Mouse (Mus musculus) hindbrain, embryonic 15.5 days (tissue): ENCODE measurements around the gene Lysmd1. TPM values are rescaled to one million over a fixed set of nuclear protein-coding genes. Genes with fewer than 3 reads are reported as not detected.
A peak's percentile ranks its signal among the peaks of the same experiment; 100 is the strongest.

Experiments used
- ATAC-seq: fragments of 200-750 bp; cut with Nextera tagmentation; 2 replicates; pipeline ENCODE4 v1.8.0; 2017; ENCODE audit warnings: low read depth, moderate number of reproducible peaks, moderate TSS enrichment; ENCODE audit not compliant: low FRiP score
- H3K27ac ChIP-seq: fragments of 300-500 bp; sonication (generic); replicated peaks from 2 replicates; pipeline ENCODE4 v1.5.1; 2015; ENCODE audit warnings: mild to moderate bottlenecking, inconsistent platforms
- H3K27me3 ChIP-seq: fragments of 300-500 bp; sonication (generic); 2 replicates; pipeline ENCODE4 v1.6.1; 2015; ENCODE audit warnings: control low read depth, inconsistent platforms
- H3K36me3 ChIP-seq: fragments of 300-500 bp; sonication (generic); 2 replicates; pipeline ENCODE4 v1.6.1; 2015; ENCODE audit warnings: control low read depth, inconsistent platforms
- H3K4me1 ChIP-seq: fragments of 300-500 bp; sonication (generic); replicated peaks from 2 replicates; pipeline ENCODE4 v1.6.1; 2015; ENCODE audit warnings: control low read depth, inconsistent platforms
- H3K4me2 ChIP-seq: fragments of 300-500 bp; sonication (generic); 2 replicates; pipeline ENCODE4 v1.6.1; 2015; ENCODE audit warnings: moderate library complexity, mild to moderate bottlenecking, inconsistent platforms
- H3K4me3 ChIP-seq: fragments of 300-500 bp; sonication (generic); 2 replicates; pipeline ENCODE4 v1.5.1; 2015; ENCODE audit warnings: mild to moderate bottlenecking, inconsistent platforms
- H3K9ac ChIP-seq: fragments of 300-500 bp; sonication (generic); 2 replicates; pipeline ENCODE4 v1.6.1; 2015; ENCODE audit warnings: inconsistent platforms
- H3K9me3 ChIP-seq: fragments of 300-500 bp; sonication (generic); 2 replicates; pipeline ENCODE4 v1.6.1; 2016; ENCODE audit warnings: control low read depth, inconsistent platforms
- WGBS: fragments of 180-500 bp; shearing (Covaris S2); methylation state at CpG from one replicate; pipeline ENCODE4 v1.1.7; 2015; 5-methylcytosine and 5-hydroxymethylcytosine counted together
- polyA plus RNA-seq: library from polyadenylated mRNA; unstranded; fragments of >200 nt; fragmentation: Nextera tagmentation; extraction: Ambion mirVana; gene quantifications from 2 replicates; pipeline ENCODE4 v1.2.1, GENCODE M21; 2015

Lysmd1 gene
- polyA plus RNA-seq, 1 experiment from 2014 or later: 45.0 TPM

DNA sequence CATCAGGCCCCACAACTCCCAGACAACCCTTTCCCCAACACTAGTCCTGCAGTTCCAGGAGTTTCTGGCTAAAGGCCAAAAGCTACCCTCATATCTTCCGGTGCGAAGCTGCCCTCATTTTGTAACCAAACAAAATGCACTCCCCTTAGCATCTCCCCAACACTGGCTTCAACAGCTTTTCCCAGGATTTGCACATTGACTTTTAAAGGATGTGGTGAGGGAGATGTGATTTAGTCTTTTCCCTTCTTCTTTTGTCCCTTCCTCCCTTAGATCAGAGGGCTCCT, 28.4 kb downstream of the Lysmd1 start:
- H3K36me3 ChIP-seq: peaks cover 22% of the 10 kb centered on the region
- H3K9ac ChIP-seq: peak overlapping the region; percentile 80
- 13% methylated on average over 2 of the region's 2 CpGs for WGBS

GRCm38 (mm10) chr3:95163419-95164255, 29.7 kb downstream of the Lysmd1 start:
- H3K4me1 ChIP-seq: peaks cover 38% of the 10 kb centered on the region
- peak overlapping the region; percentile 80 for H3K27ac ChIP-seq
- no peak for ATAC-seq
- H3K4me2 ChIP-seq: peak overlapping the region; percentile 73
- 43% methylated on average over 11 of the region's 11 CpGs for WGBS
- peak overlapping the region; percentile 8; the same call in 1 of the 2 replicates for H3K9ac ChIP-seq
- H3K4me3 ChIP-seq: peak overlapping the region; percentile 76
- peaks cover 35% of the 10 kb centered on the region for H3K36me3 ChIP-seq
- no peaks in the 10 kb centered on the region for H3K9me3 ChIP-seq
- 0 out of 2 replicates have a peak, but pooled peaks cover 9% of the 10 kb centered on the region for H3K27me3 ChIP-seq

More for the DNA sequence above, 28.4 kb downstream of the Lysmd1 start:
- H3K9me3 ChIP-seq: no peaks in the 10 kb centered on the region
- ATAC-seq: no peak
- H3K4me2 ChIP-seq: peak overlapping the region; percentile 73
- 0 out of 2 replicates have a peak, but pooled peaks cover 7% of the 10 kb centered on the region for H3K27me3 ChIP-seq
- H3K4me1 ChIP-seq: peaks cover 38% of the 10 kb centered on the region
- H3K4me3 ChIP-seq: peak overlapping the region; percentile 76
- peak overlapping the region; percentile 80 for H3K27ac ChIP-seq

DNA sequence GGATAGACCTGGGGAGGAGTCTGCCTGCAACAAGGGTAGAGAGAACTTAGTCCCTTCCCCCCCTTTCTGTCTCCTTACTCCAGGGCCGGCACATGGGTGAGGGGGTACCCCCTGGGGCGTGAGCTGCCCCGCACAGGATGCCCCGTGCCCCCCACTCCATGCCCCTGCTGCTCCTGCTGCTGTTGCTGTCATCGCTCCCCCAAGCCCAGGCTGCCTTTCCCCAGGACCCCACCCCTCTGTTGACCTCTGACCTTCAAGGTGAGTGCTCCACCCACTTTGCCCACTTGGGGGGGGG, 30.3 kb downstream of the Lysmd1 start:
- Histone ChIP-seq H3K4me2 (peak overlapping the region; percentile 73; the same call in 1 of the 2 replicates), H3K4me3 (no peak overlapping the region), H3K9ac (no peak overlapping the region), H3K36me3 (peaks cover 41% of the 10 kb centered on the region), H3K4me1 (peaks cover 37% of the 10 kb centered on the region), H3K27me3 (peaks cover 14% of the 10 kb centered on the region; the same call in 1 of the 2 replicates), H3K9me3 (no peaks in the 10 kb centered on the region), H3K27ac (no peak overlapping the region)
- WGBS: 83% methylated on average over 5 of the region's 5 CpGs
- no peak for ATAC-seq

DNA sequence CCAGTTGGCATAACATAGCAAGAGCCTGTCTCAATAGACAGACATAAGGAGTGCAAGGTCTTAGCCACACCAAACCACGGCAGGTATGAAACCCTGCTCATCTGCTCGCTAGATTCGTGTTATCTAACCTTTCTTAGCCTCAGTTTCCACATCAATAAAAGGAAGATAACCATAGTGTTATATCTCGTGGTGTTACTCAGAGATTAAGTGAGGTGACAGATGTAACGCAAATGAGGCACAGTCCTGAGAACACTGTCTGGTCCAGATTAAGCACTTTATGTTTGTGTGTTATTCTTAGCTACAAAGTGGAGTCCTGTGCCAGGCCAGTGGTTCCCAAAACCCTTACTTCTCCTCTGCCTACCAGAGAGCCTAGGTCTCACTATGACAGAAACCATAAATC, 31.0 kb downstream of the Lysmd1 start:
- 86% methylated on average over 5 of the region's 5 CpGs for WGBS
- H3K4me2 ChIP-seq: no peak overlapping the region
- H3K36me3 ChIP-seq: peaks cover 47% of the 10 kb centered on the region
- no peaks in the 10 kb centered on the region for H3K9me3 ChIP-seq
- ATAC-seq: no peak
- no peak overlapping the region for H3K27ac ChIP-seq
- H3K4me1 ChIP-seq: peaks cover 31% of the 10 kb centered on the region
- H3K9ac ChIP-seq: no peak overlapping the region
- H3K27me3 ChIP-seq: peaks cover 20% of the 10 kb centered on the region; the same call in 1 of the 2 replicates
- no peak overlapping the region for H3K4me3 ChIP-seq

DNA sequence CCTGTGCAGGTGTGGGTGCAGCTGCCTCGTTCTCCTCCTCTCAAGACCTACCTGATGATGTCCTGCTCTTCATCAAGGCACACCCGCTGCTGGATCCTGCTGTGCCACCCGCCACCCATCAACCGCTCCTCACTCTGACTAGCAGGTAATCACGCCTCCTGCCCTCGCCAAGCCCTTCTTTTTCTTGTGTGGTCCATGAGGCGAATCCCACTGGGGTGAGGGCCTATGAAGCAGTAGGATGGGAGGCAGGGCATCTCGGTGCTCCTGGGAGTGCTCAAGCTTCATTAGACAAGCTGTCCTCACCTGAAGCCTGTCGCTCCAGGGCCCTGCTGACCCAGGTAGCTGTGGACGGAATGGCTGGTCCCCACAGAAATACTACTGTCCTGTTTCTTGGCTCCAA, 36.1 kb downstream of the Lysmd1 start:
- 92% methylated on average over 10 of the region's 10 CpGs for WGBS
- Histone ChIP-seq H3K36me3 (peaks cover 68% of the 10 kb centered on the region), H3K4me1 (peaks cover 21% of the 10 kb centered on the region), H3K4me3 (no peak overlapping the region), H3K9me3 (no peaks in the 10 kb centered on the region), H3K4me2 (no peak overlapping the region), H3K27me3 (peaks cover 30% of the 10 kb centered on the region; the same call in 1 of the 2 replicates), H3K27ac (no peak overlapping the region), H3K9ac (no peak overlapping the region)
- no peak for ATAC-seq

DNA sequence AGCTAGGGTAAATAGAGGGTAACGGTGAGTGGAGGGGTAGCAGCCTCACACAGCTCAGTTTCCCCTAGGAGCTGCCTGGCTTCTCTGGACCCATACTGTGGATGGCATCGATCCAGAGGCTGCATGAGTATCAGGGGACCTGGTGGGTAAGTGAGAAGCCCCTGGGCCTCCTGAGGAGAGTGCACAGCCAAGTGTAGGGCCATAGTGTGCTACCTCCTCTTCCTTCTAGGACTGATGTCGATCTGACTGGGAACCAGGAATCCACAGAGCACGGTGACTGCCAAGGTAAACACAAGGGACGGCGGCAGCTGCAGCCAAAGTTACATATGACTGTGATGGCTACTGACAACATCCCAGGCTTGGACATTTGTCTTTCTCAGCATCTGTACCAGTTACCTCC, 37.2 kb downstream of the Lysmd1 start:
- ATAC-seq: no peak
- H3K27ac ChIP-seq: no peak overlapping the region
- peaks cover 30% of the 10 kb centered on the region; the same call in 1 of the 2 replicates for H3K27me3 ChIP-seq
- peaks cover 21% of the 10 kb centered on the region for H3K4me1 ChIP-seq
- H3K9ac ChIP-seq: no peak overlapping the region
- no peak overlapping the region for H3K4me2 ChIP-seq
- 75% methylated on average over 6 of the region's 6 CpGs for WGBS
- no peaks in the 10 kb centered on the region for H3K9me3 ChIP-seq
- peaks cover 59% of the 10 kb centered on the region for H3K36me3 ChIP-seq
- H3K4me3 ChIP-seq: no peak overlapping the region

DNA sequence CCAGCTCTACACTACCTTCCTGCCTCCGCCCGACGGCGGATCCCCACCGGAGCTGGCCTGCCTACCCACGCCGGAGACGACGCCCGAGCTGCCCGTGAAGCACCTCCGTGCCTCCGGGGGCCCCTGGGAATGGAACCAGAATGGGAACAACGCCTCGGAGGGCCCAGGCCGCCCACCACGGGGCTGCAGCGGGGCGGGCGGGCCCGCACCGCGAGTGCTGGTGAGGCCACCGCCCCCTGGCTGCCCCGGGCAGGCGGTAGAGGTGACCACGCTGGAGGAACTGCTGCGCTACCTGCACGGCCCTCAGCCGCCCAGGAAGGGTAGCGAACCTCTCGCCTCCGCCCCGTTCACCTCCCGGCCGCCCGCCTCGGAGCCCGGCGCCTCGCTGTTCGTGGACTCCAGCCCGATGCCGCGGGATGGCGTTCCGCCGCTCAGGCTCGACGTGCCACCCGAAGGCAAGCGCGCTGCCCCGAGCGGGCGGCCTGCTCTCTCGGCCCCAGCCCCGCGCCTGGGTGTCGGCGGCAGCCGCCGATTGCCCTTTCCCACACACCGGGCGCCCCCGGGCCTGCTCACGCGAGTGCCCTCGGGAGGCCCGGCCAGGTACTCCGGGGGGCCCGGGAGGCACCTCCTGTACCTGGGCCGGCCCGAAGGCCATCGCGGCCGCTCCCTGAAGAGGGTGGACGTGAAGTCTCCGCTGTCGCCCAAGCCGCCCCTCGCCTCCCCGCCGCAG, 38.8 kb downstream of the Lysmd1 start:
- peaks cover 21% of the 10 kb centered on the region; the same call in 1 of the 2 replicates for H3K27me3 ChIP-seq
- no peak overlapping the region for H3K9ac ChIP-seq
- peak overlapping the region; percentile 53 for H3K4me2 ChIP-seq
- peaks cover 21% of the 10 kb centered on the region for H3K4me1 ChIP-seq
- H3K9me3 ChIP-seq: no peaks in the 10 kb centered on the region
- no peak for ATAC-seq
- H3K4me3 ChIP-seq: no peak overlapping the region
- peaks cover 45% of the 10 kb centered on the region for H3K36me3 ChIP-seq
- 21% methylated on average over 76 of the region's 84 CpGs for WGBS
- no peak overlapping the region for H3K27ac ChIP-seq

DNA sequence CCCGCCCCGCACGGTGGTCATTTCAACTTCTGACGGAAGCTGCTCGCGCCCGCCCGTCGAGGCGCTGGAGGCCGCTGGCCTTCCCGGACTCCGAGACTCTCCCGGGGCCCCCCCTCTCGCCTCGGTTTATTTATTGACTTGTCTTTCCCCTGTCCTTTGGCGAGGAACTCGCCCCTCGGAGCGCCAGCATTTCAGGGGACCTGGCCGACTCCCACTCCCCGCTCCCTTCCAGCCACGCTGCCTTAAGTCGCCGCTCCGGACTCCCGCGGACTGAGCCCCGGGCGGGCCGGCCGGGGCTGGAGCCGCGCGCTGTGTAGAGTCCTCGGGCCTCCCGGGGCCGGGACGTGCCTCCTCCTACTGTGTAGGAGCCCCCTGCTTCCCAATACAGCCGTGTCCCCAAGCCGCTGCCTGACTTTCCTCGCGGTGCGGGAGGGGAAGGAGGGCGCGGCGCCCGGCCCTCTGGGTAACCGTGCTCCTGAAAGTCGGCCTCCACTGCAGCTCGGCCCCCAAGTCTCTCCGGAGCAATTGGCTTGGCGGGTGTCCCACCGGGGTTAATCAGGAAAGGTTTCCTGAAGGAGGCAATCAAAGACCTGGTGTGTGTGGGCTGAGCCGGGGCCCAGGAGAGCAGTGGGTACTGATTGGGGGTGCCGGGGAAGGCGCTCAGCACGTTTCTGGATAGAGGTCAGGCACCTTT, 39.5 kb downstream of the Lysmd1 start:
- WGBS: 9% methylated on average over 58 of the region's 58 CpGs
- H3K9ac ChIP-seq: 0 out of 2 replicates have a peak overlapping the region, but pooled peaks have one; percentile 5
- 0 out of 2 replicates have a peak overlapping the region, but pooled peaks have one; percentile 15 for H3K27ac ChIP-seq

DNA sequence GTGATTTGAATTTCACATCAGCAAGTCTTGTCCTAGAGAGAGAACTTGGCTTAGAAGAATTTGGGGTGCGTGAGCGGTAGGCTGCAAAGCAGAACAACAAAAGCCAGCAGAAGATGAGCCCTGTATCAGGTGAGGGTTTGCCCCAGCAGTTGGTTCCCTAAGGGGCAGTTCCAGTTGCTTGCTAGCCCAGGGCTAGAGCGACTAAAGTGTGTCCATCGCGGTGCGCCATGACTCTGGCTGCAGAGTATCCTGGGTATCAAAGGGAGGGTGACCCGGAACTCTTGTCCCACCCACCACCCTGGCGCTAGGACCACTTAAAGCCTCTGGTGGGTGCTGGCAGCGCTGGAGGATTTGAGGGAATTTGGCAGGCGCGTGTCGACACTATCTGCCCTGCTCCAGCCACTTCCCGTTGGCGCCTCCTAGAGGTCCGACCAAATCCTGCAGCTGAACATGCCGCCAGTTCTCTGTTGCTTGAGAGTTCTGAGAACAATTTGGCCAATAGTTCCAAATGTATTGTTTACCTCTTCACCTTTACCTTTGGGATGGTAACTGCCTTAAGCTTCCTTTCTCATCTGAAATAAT, 40.2 kb downstream of the Lysmd1 start:
- Histone ChIP-seq H3K4me3 (peak overlapping the region; percentile 19; the same call in 1 of the 2 replicates), H3K9ac (0 out of 2 replicates have a peak overlapping the region, but pooled peaks have one; percentile 5), H3K4me1 (peaks cover 21% of the 10 kb centered on the region), H3K9me3 (no peaks in the 10 kb centered on the region), H3K27me3 (peaks cover 16% of the 10 kb centered on the region; the same call in 1 of the 2 replicates), H3K27ac (0 out of 2 replicates have a peak overlapping the region, but pooled peaks have one; percentile 15), H3K36me3 (peaks cover 31% of the 10 kb centered on the region), H3K4me2 (peak overlapping the region; percentile 53)
- 8% methylated on average over 16 of the region's 16 CpGs for WGBS
- peak; percentile 36; the same call in 1 of the 2 replicates for ATAC-seq

More for the DNA sequence above, 39.5 kb downstream of the Lysmd1 start:
- peak overlapping the region; percentile 19 for H3K4me3 ChIP-seq
- H3K27me3 ChIP-seq: peaks cover 21% of the 10 kb centered on the region; the same call in 1 of the 2 replicates
- H3K36me3 ChIP-seq: peaks cover 38% of the 10 kb centered on the region
- H3K4me1 ChIP-seq: peaks cover 21% of the 10 kb centered on the region
- peak; percentile 27; the same call in 1 of the 2 replicates for ATAC-seq
- no peaks in the 10 kb centered on the region for H3K9me3 ChIP-seq
- peak overlapping the region; percentile 53 for H3K4me2 ChIP-seq

GRCm38 (mm10) chr3:95176500-95176899, 42.6 kb downstream of the Lysmd1 start:
- H3K27me3 ChIP-seq: 0 out of 2 replicates have a peak, but pooled peaks cover 4% of the 10 kb centered on the region
- no peak overlapping the region for H3K27ac ChIP-seq
- H3K9me3 ChIP-seq: no peaks in the 10 kb centered on the region
- no peak for ATAC-seq
- 68% methylated on average over 3 of the region's 3 CpGs for WGBS
- H3K9ac ChIP-seq: no peak overlapping the region
- H3K4me3 ChIP-seq: no peak overlapping the region
- peaks cover 21% of the 10 kb centered on the region for H3K4me1 ChIP-seq
- H3K36me3 ChIP-seq: peaks cover 11% of the 10 kb centered on the region; the same call in 1 of the 2 replicates
- H3K4me2 ChIP-seq: no peak overlapping the region

GRCm38 (mm10) chr3:95177583-95177982, 43.7 kb downstream of the Lysmd1 start:
- peaks cover 19% of the 10 kb centered on the region for H3K4me1 ChIP-seq
- H3K27ac ChIP-seq: no peak overlapping the region
- H3K4me2 ChIP-seq: no peak overlapping the region
- H3K9ac ChIP-seq: no peak overlapping the region
- no peaks in the 10 kb centered on the region for H3K9me3 ChIP-seq
- H3K27me3 ChIP-seq: no peaks in the 10 kb centered on the region
- H3K4me3 ChIP-seq: no peak overlapping the region
- WGBS: 80% methylated on average over 6 of the region's 6 CpGs
- H3K36me3 ChIP-seq: peaks cover 4% of the 10 kb centered on the region; the same call in 1 of the 2 replicates
- no peak for ATAC-seq
